Mouse (Mus musculus): ENCODE results near the gene Tnpo1. TPM values are rescaled to one million over a fixed set of nuclear protein-coding genes. Genes with fewer than 3 reads are reported as not detected.

Gene Tnpo1
- polyA plus RNA-seq, 1 experiment from 2014 or later: 76.8 TPM

GRCm38 (mm10) chr13:98955676-98956075 lies 29.5 kb upstream of the Tnpo1 start:
- H3K9me3 ChIP-seq (ENCODE audit: control insufficient read depth, low read length): no peaks in the 10 kb centered on the region
- H3K4me3 ChIP-seq (ENCODE audit: low read length): no peak overlapping the region
- whole genome bisulfite sequencing: 51% methylated on average over 6 of the region's 6 CpGs
- H3K27ac ChIP-seq (ENCODE audit: low read depth, low read length): no peak overlapping the region
- H3K36me3 ChIP-seq (ENCODE audit: control insufficient read depth, insufficient read depth, low read length): no peaks in the 10 kb centered on the region
- no peaks in the 10 kb centered on the region for H3K4me1 ChIP-seq (ENCODE audit: control insufficient read depth, insufficient read depth, low read length)
- H3K4me2 ChIP-seq (replicated peaks; ENCODE audit: low read depth, low read length): no peak overlapping the region
- no peak overlapping the region for H3K9ac ChIP-seq (ENCODE audit: low read depth, low read length)
- no peak for ATAC-seq (ENCODE audit: low FRiP score, low TSS enrichment)
- H3K27me3 ChIP-seq (ENCODE audit: control insufficient read depth, insufficient read depth, low read length): no peaks in the 10 kb centered on the region

- H3K9ac ChIP-seq (ENCODE audit: low read depth, low read length): no peak overlapping the region
- H3K27me3 ChIP-seq (ENCODE audit: control insufficient read depth, insufficient read depth, low read length): no peaks in the 10 kb centered on the region
- H3K27ac ChIP-seq (ENCODE audit: low read depth, low read length): no peak overlapping the region
- no peaks in the 10 kb centered on the region for H3K4me1 ChIP-seq (ENCODE audit: control insufficient read depth, insufficient read depth, low read length)
- no peak overlapping the region for H3K4me2 ChIP-seq (replicated peaks; ENCODE audit: low read depth, low read length)
- WGBS: 55% methylated on average over 5 of the region's 5 CpGs
- no peaks in the 10 kb centered on the region for H3K9me3 ChIP-seq (ENCODE audit: control insufficient read depth, low read length)
- H3K36me3 ChIP-seq (ENCODE audit: control insufficient read depth, insufficient read depth, low read length): no peaks in the 10 kb centered on the region
- ATAC-seq (ENCODE audit: low FRiP score, low TSS enrichment): no peak
- H3K4me3 ChIP-seq (ENCODE audit: low read length): no peak overlapping the region
Observed at GRCm38 (mm10) chr13:98955226-98955625, 29.0 kb upstream of the Tnpo1 start.

DNA sequence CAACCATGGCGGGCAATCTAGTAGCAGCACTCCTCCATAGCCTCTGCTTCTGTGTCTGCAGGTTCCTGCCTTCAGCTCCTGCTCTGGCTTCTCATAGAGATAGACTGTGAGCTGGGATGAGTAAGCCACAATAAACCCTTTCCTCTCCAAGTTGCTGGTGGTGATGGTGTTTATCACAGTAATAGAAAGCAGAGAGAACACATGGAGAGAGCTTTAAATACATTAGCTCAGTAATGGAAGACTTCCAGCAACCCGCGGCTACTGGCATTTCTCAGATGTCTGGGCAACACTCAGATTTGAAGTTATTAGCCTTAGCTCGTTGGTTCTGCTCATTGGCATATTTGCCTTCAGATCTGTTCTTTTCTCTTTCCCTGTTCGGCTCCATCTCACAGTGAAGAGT lies 27.6 kb upstream of the Tnpo1 start:
- H3K4me2 ChIP-seq (replicated peaks; ENCODE audit: low read depth, low read length): no peak overlapping the region
- WGBS: 74% methylated on average over 5 of the region's 5 CpGs
- no peak overlapping the region for H3K4me3 ChIP-seq (ENCODE audit: low read length)
- no peaks in the 10 kb centered on the region for H3K27me3 ChIP-seq (ENCODE audit: control insufficient read depth, insufficient read depth, low read length)
- ATAC-seq (ENCODE audit: low FRiP score, low TSS enrichment): no peak
- no peaks in the 10 kb centered on the region for H3K4me1 ChIP-seq (ENCODE audit: control insufficient read depth, insufficient read depth, low read length)
- H3K9ac ChIP-seq (ENCODE audit: low read depth, low read length): no peak overlapping the region
- H3K27ac ChIP-seq (ENCODE audit: low read depth, low read length): no peak overlapping the region
- no peaks in the 10 kb centered on the region for H3K9me3 ChIP-seq (ENCODE audit: control insufficient read depth, low read length)
- no peaks in the 10 kb centered on the region for H3K36me3 ChIP-seq (ENCODE audit: control insufficient read depth, insufficient read depth, low read length)

GRCm38 (mm10) chr13:98951951-98952350 lies 25.8 kb upstream of the Tnpo1 start:
- WGBS: 34% methylated on average over 7 of the region's 7 CpGs

GRCm38 (mm10) chr13:98948146-98948545 lies 22.0 kb upstream of the Tnpo1 start:
- no peak for ATAC-seq (ENCODE audit: low FRiP score, low TSS enrichment)
- Histone ChIP-seq H3K27me3 (ENCODE audit: control insufficient read depth, insufficient read depth, low read length) (no peaks in the 10 kb centered on the region), H3K4me3 (ENCODE audit: low read length) (no peak overlapping the region), H3K4me1 (ENCODE audit: control insufficient read depth, insufficient read depth, low read length) (peaks cover 12% of the 10 kb centered on the region), H3K9ac (ENCODE audit: low read depth, low read length) (no peak overlapping the region), H3K36me3 (ENCODE audit: control insufficient read depth, insufficient read depth, low read length) (no peaks in the 10 kb centered on the region), H3K27ac (ENCODE audit: low read depth, low read length) (no peak overlapping the region), H3K9me3 (ENCODE audit: control insufficient read depth, low read length) (no peaks in the 10 kb centered on the region), H3K4me2 (replicated peaks; ENCODE audit: low read depth, low read length) (no peak overlapping the region)
- WGBS: 58% methylated on average over 4 of the region's 4 CpGs

More at GRCm38 (mm10) chr13:98951951-98952350, 25.8 kb upstream of the Tnpo1 start:
- no peak overlapping the region for H3K4me2 ChIP-seq (replicated peaks; ENCODE audit: low read depth, low read length)
- H3K27me3 ChIP-seq (ENCODE audit: control insufficient read depth, insufficient read depth, low read length): no peaks in the 10 kb centered on the region
- no peak overlapping the region for H3K4me3 ChIP-seq (ENCODE audit: low read length)
- no peaks in the 10 kb centered on the region for H3K9me3 ChIP-seq (ENCODE audit: control insufficient read depth, low read length)
- H3K27ac ChIP-seq (ENCODE audit: low read depth, low read length): no peak overlapping the region
- H3K36me3 ChIP-seq (ENCODE audit: control insufficient read depth, insufficient read depth, low read length): no peaks in the 10 kb centered on the region
- no peak overlapping the region for H3K9ac ChIP-seq (ENCODE audit: low read depth, low read length)
- 0 out of 2 replicates have a peak, but pooled peaks have one; percentile 49 for ATAC-seq (ENCODE audit: low FRiP score, low TSS enrichment)
- no peaks in the 10 kb centered on the region for H3K4me1 ChIP-seq (ENCODE audit: control insufficient read depth, insufficient read depth, low read length)

GRCm38 (mm10) chr13:98946434-98946833 lies 20.2 kb upstream of the Tnpo1 start:
- no peak overlapping the region for H3K4me2 ChIP-seq (replicated peaks; ENCODE audit: low read depth, low read length)
- no peaks in the 10 kb centered on the region for H3K9me3 ChIP-seq (ENCODE audit: control insufficient read depth, low read length)
- H3K9ac ChIP-seq (ENCODE audit: low read depth, low read length): no peak overlapping the region
- no peak for ATAC-seq (ENCODE audit: low FRiP score, low TSS enrichment)
- H3K4me1 ChIP-seq (ENCODE audit: control insufficient read depth, insufficient read depth, low read length): peaks cover 12% of the 10 kb centered on the region
- H3K36me3 ChIP-seq (ENCODE audit: control insufficient read depth, insufficient read depth, low read length): no peaks in the 10 kb centered on the region
- no peak overlapping the region for H3K4me3 ChIP-seq (ENCODE audit: low read length)
- WGBS: 85% methylated on average over 7 of the region's 7 CpGs
- H3K27me3 ChIP-seq (ENCODE audit: control insufficient read depth, insufficient read depth, low read length): no peaks in the 10 kb centered on the region
- no peak overlapping the region for H3K27ac ChIP-seq (ENCODE audit: low read depth, low read length)

DNA sequence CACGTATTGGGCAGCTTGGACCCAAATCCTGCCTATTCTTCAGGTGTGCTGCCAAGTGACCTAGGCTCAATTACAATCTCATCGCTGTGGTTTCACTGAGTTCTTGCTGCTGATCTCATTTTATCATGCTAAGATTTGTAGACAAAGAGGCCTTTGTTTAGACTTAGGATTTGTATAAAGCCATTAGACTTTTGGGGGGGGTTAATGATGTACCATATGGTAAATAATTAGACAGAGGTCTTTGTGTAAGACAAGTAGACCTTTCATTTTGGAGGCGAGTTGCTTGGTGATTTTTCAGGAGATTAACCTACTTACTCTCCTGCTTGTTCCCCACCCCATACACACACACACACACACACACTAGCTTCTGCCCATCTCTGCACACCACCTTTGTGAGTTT lies 19.7 kb upstream of the Tnpo1 start:
- Histone ChIP-seq H3K4me3 (ENCODE audit: low read length) (no peak overlapping the region), H3K4me1 (ENCODE audit: control insufficient read depth, insufficient read depth, low read length) (peaks cover 12% of the 10 kb centered on the region), H3K9me3 (ENCODE audit: control insufficient read depth, low read length) (no peaks in the 10 kb centered on the region), H3K36me3 (ENCODE audit: control insufficient read depth, insufficient read depth, low read length) (no peaks in the 10 kb centered on the region), H3K9ac (ENCODE audit: low read depth, low read length) (no peak overlapping the region), H3K27ac (ENCODE audit: low read depth, low read length) (no peak overlapping the region), H3K4me2 (replicated peaks; ENCODE audit: low read depth, low read length) (no peak overlapping the region), H3K27me3 (ENCODE audit: control insufficient read depth, insufficient read depth, low read length) (no peaks in the 10 kb centered on the region)
- ATAC-seq (ENCODE audit: low FRiP score, low TSS enrichment): no peak; the same call in 1 of the 2 replicates
- WGBS: 46% methylated on average over 3 of the region's 3 CpGs

- 72% methylated on average over 4 of the region's 4 CpGs for whole genome bisulfite sequencing
- Histone ChIP-seq H3K36me3 (ENCODE audit: control insufficient read depth, insufficient read depth, low read length) (no peaks in the 10 kb centered on the region), H3K9me3 (ENCODE audit: control insufficient read depth, low read length) (no peaks in the 10 kb centered on the region), H3K9ac (ENCODE audit: low read depth, low read length) (no peak overlapping the region), H3K4me2 (replicated peaks; ENCODE audit: low read depth, low read length) (no peak overlapping the region), H3K27ac (ENCODE audit: low read depth, low read length) (0 out of 2 replicates have a peak overlapping the region, but pooled peaks have one; percentile 15), H3K4me3 (ENCODE audit: low read length) (no peak overlapping the region), H3K4me1 (ENCODE audit: control insufficient read depth, insufficient read depth, low read length) (peaks cover 12% of the 10 kb centered on the region), H3K27me3 (ENCODE audit: control insufficient read depth, insufficient read depth, low read length) (no peaks in the 10 kb centered on the region)
- ATAC-seq (ENCODE audit: low FRiP score, low TSS enrichment): no peak
Observed at GRCm38 (mm10) chr13:98945381-98945780, 19.2 kb upstream of the Tnpo1 start.

- Histone ChIP-seq H3K4me2 (replicated peaks; ENCODE audit: low read depth, low read length) (no peak overlapping the region; the same call in 1 of the 2 replicates), H3K27ac (ENCODE audit: low read depth, low read length) (peak overlapping the region; percentile 15; the same call in 1 of the 2 replicates)
Observed at GRCm38 (mm10) chr13:98944620-98945081, 18.5 kb upstream of the Tnpo1 start.

More at GRCm38 (mm10) chr13:98944620-98945081, 18.5 kb upstream of the Tnpo1 start:
- Histone ChIP-seq H3K36me3 (ENCODE audit: control insufficient read depth, insufficient read depth, low read length) (no peaks in the 10 kb centered on the region), H3K27me3 (ENCODE audit: control insufficient read depth, insufficient read depth, low read length) (no peaks in the 10 kb centered on the region), H3K4me3 (ENCODE audit: low read length) (no peak overlapping the region), H3K4me1 (ENCODE audit: control insufficient read depth, insufficient read depth, low read length) (peaks cover 12% of the 10 kb centered on the region), H3K9me3 (ENCODE audit: control insufficient read depth, low read length) (no peaks in the 10 kb centered on the region), H3K9ac (ENCODE audit: low read depth, low read length) (no peak overlapping the region)
- no peak for ATAC-seq (ENCODE audit: low FRiP score, low TSS enrichment)
- WGBS: 47% methylated on average over 7 of the region's 7 CpGs
